Mouse (Mus musculus) neural tube, embryonic 15.5 days (tissue): ENCODE data around the gene Adamtsl1. TPM values are rescaled to one million over a fixed set of nuclear protein-coding genes. Genes with fewer than 3 reads are reported as not detected.

Experiments
- ATAC-seq: fragments of 200-750 bp; cut with Nextera tagmentation; 2 replicates; pipeline ENCODE4 v1.8.0; 2017; ENCODE audit warnings: mild to moderate bottlenecking, moderate TSS enrichment, moderate library complexity; ENCODE audit not compliant: low FRiP score
- H3K27ac ChIP-seq: fragments of 300-500 bp; sonication (generic); replicated peaks from 2 replicates; pipeline ENCODE4 v1.5.1; 2015; ENCODE audit warnings: mild to moderate bottlenecking, inconsistent platforms
- H3K27me3 ChIP-seq: fragments of 300-500 bp; sonication (generic); replicated peaks from 2 replicates; pipeline ENCODE4 v1.6.1; 2015; ENCODE audit warnings: inconsistent platforms
- H3K36me3 ChIP-seq: fragments of 300-500 bp; sonication (generic); 2 replicates; pipeline ENCODE4 v1.6.1; 2015; ENCODE audit warnings: inconsistent platforms
- H3K4me1 ChIP-seq: fragments of 300-500 bp; sonication (generic); 2 replicates; pipeline ENCODE4 v1.6.1; 2015; ENCODE audit warnings: inconsistent platforms
- H3K4me2 ChIP-seq: fragments of 300-500 bp; sonication (generic); 2 replicates; pipeline ENCODE4 v1.6.1; 2015; ENCODE audit warnings: inconsistent platforms, mild to moderate bottlenecking, moderate library complexity
- H3K4me3 ChIP-seq: fragments of 300-500 bp; sonication (generic); replicated peaks from 2 replicates; pipeline ENCODE4 v1.5.1; 2015; ENCODE audit warnings: mild to moderate bottlenecking, inconsistent platforms
- H3K9ac ChIP-seq: fragments of 300-500 bp; sonication (generic); replicated peaks from 2 replicates; pipeline ENCODE4 v1.6.1; 2015; ENCODE audit warnings: mild to moderate bottlenecking, inconsistent platforms
- H3K9me3 ChIP-seq: fragments of 300-500 bp; sonication (generic); replicated peaks from 2 replicates; pipeline ENCODE4 v1.6.1; 2016; ENCODE audit warnings: inconsistent platforms
- WGBS: fragments of 180-500 bp; shearing (Covaris S2); methylation state at CpG from one replicate; pipeline ENCODE4 v1.1.7; 2015; ENCODE audit warnings: mixed read lengths; 5-methylcytosine and 5-hydroxymethylcytosine counted together
- polyA plus RNA-seq: library from polyadenylated mRNA; unstranded; fragments of >200 nt; fragmentation: Nextera tagmentation; extraction: Ambion mirVana; gene quantifications from 2 replicates; pipeline ENCODE4 v1.2.1, GENCODE M21; 2015

Adamtsl1 gene
- polyA plus RNA-seq, 1 experiment from 2014 or later, result 13.0 TPM

GRCm38 (mm10) chr4:86020372-86021090 is 506.6 kb downstream of the Adamtsl1 start:
- Histone ChIP-seq H3K27ac (no peak overlapping the region; the same call in 1 of the 2 replicates), H3K9me3 (no peaks in the 10 kb centered on the region), H3K36me3 (no peaks in the 10 kb centered on the region), H3K4me2 (no peak overlapping the region), H3K4me1 (peaks cover 5% of the 10 kb centered on the region; the same call in 1 of the 2 replicates), H3K27me3 (no peaks in the 10 kb centered on the region), H3K4me3 (no peak overlapping the region), H3K9ac (no peak overlapping the region)
- 32% methylated on average over 10 of the region's 10 CpGs for WGBS
- ATAC-seq, result peak; percentile 85

- Histone ChIP-seq H3K36me3 (no peaks in the 10 kb centered on the region), H3K9me3 (no peaks in the 10 kb centered on the region), H3K27me3 (no peaks in the 10 kb centered on the region), H3K4me3 (no peak overlapping the region), H3K27ac (no peak overlapping the region), H3K4me1 (peaks cover 5% of the 10 kb centered on the region; the same call in 1 of the 2 replicates), H3K9ac (no peak overlapping the region), H3K4me2 (no peak overlapping the region)
- 50% methylated on average over 8 of the region's 8 CpGs for WGBS
- ATAC-seq, result no peak
Observed at GRCm38 (mm10) chr4:86024573-86025160, 510.7 kb downstream of the Adamtsl1 start.

GRCm38 (mm10) chr4:86029486-86029885 is 515.5 kb downstream of the Adamtsl1 start:
- WGBS, result 86% methylated on average over 6 of the region's 6 CpGs

GRCm38 (mm10) chr4:86030208-86030607 is 516.2 kb downstream of the Adamtsl1 start:
- no peak for ATAC-seq
- no peaks in the 10 kb centered on the region for H3K9me3 ChIP-seq
- no peak overlapping the region for H3K4me3 ChIP-seq
- no peaks in the 10 kb centered on the region for H3K36me3 ChIP-seq
- H3K27ac ChIP-seq, result no peak overlapping the region
- WGBS, result 66% methylated on average over 3 of the region's 3 CpGs
- no peaks in the 10 kb centered on the region for H3K27me3 ChIP-seq
- no peaks in the 10 kb centered on the region for H3K4me1 ChIP-seq
- no peak overlapping the region for H3K4me2 ChIP-seq
- no peak overlapping the region for H3K9ac ChIP-seq

More at GRCm38 (mm10) chr4:86029486-86029885, 515.5 kb downstream of the Adamtsl1 start:
- Histone ChIP-seq H3K4me2 (no peak overlapping the region), H3K27ac (no peak overlapping the region), H3K27me3 (no peaks in the 10 kb centered on the region), H3K36me3 (no peaks in the 10 kb centered on the region), H3K9me3 (no peaks in the 10 kb centered on the region), H3K9ac (no peak overlapping the region), H3K4me3 (no peak overlapping the region), H3K4me1 (no peaks in the 10 kb centered on the region)
- no peak for ATAC-seq

- no peaks in the 10 kb centered on the region for H3K36me3 ChIP-seq
- no peaks in the 10 kb centered on the region for H3K27me3 ChIP-seq
- H3K27ac ChIP-seq, result no peak overlapping the region
- 11% methylated on average over 8 of the region's 8 CpGs for WGBS
- H3K4me3 ChIP-seq, result no peak overlapping the region
- no peak for ATAC-seq
- no peaks in the 10 kb centered on the region for H3K9me3 ChIP-seq
- no peaks in the 10 kb centered on the region for H3K4me1 ChIP-seq
- no peak overlapping the region for H3K9ac ChIP-seq
- H3K4me2 ChIP-seq, result no peak overlapping the region
Observed at GRCm38 (mm10) chr4:86031041-86031440, 517.1 kb downstream of the Adamtsl1 start.

GRCm38 (mm10) chr4:86040921-86041320 is 526.9 kb downstream of the Adamtsl1 start:
- 40% methylated on average over 8 of the region's 8 CpGs for WGBS
- Histone ChIP-seq H3K4me1 (peaks cover 6% of the 10 kb centered on the region), H3K9me3 (no peaks in the 10 kb centered on the region), H3K36me3 (no peaks in the 10 kb centered on the region), H3K27ac (no peak overlapping the region), H3K4me2 (no peak overlapping the region), H3K9ac (no peak overlapping the region), H3K27me3 (no peaks in the 10 kb centered on the region), H3K4me3 (no peak overlapping the region)
- no peak for ATAC-seq

GRCm38 (mm10) chr4:86045448-86045847 is 531.5 kb downstream of the Adamtsl1 start:
- H3K9ac ChIP-seq, result no peak overlapping the region
- 72% methylated on average over 6 of the region's 6 CpGs for WGBS

GRCm38 (mm10) chr4:86045876-86046275 is 531.9 kb downstream of the Adamtsl1 start:
- Histone ChIP-seq H3K36me3 (no peaks in the 10 kb centered on the region), H3K4me1 (peaks cover 6% of the 10 kb centered on the region), H3K9me3 (no peaks in the 10 kb centered on the region), H3K27ac (no peak overlapping the region), H3K4me3 (no peak overlapping the region), H3K9ac (no peak overlapping the region), H3K27me3 (no peaks in the 10 kb centered on the region), H3K4me2 (no peak overlapping the region)
- no peak for ATAC-seq
- WGBS, result 27% methylated on average over 6 of the region's 6 CpGs

More at GRCm38 (mm10) chr4:86045448-86045847, 531.5 kb downstream of the Adamtsl1 start:
- no peaks in the 10 kb centered on the region for H3K36me3 ChIP-seq
- no peak overlapping the region for H3K4me3 ChIP-seq
- H3K4me1 ChIP-seq, result peaks cover 8% of the 10 kb centered on the region
- ATAC-seq, result no peak
- no peak overlapping the region for H3K27ac ChIP-seq
- no peaks in the 10 kb centered on the region for H3K9me3 ChIP-seq
- H3K4me2 ChIP-seq, result no peak overlapping the region
- H3K27me3 ChIP-seq, result no peaks in the 10 kb centered on the region

- WGBS, result 80% methylated on average over 1 of the region's 1 CpGs
- Histone ChIP-seq H3K4me3 (no peak overlapping the region), H3K27ac (no peak overlapping the region), H3K4me1 (peaks cover 4% of the 10 kb centered on the region; the same call in 1 of the 2 replicates), H3K9ac (no peak overlapping the region), H3K9me3 (no peaks in the 10 kb centered on the region), H3K27me3 (no peaks in the 10 kb centered on the region), H3K36me3 (no peaks in the 10 kb centered on the region), H3K4me2 (no peak overlapping the region)
- ATAC-seq, result no peak
Observed at GRCm38 (mm10) chr4:86046881-86047280, 532.9 kb downstream of the Adamtsl1 start.

GRCm38 (mm10) chr4:86053487-86054237 is 539.7 kb downstream of the Adamtsl1 start:
- Histone ChIP-seq H3K27me3 (no peaks in the 10 kb centered on the region), H3K4me2 (peak overlapping the region; percentile 73), H3K4me1 (peaks cover 8% of the 10 kb centered on the region; the same call in 1 of the 2 replicates), H3K4me3 (peak overlapping the region; percentile 54), H3K9me3 (no peaks in the 10 kb centered on the region), H3K36me3 (no peaks in the 10 kb centered on the region), H3K27ac (peak overlapping the region; percentile 80), H3K9ac (peak overlapping the region; percentile 59)
- ATAC-seq, result peak; percentile 95
- WGBS, result under 1% methylated on average over 20 of the region's 20 CpGs

- Histone ChIP-seq H3K27me3 (no peaks in the 10 kb centered on the region), H3K36me3 (no peaks in the 10 kb centered on the region), H3K9ac (no peak overlapping the region), H3K27ac (no peak overlapping the region), H3K4me2 (no peak overlapping the region), H3K4me3 (no peak overlapping the region), H3K4me1 (no peaks in the 10 kb centered on the region), H3K9me3 (no peaks in the 10 kb centered on the region)
- ATAC-seq, result no peak
- WGBS, result 90% methylated on average over 4 of the region's 4 CpGs
Observed at GRCm38 (mm10) chr4:86060614-86061013, 546.6 kb downstream of the Adamtsl1 start.
